Mouse (Mus musculus) Muller cell, postnatal 12 days (primary cell): ENCODE data around the gene Kctd21.

Experiments used
- DNase-seq: peaks from one replicate; pipeline ENCODE4 v3.0.0-alpha.2; 2015; ENCODE audit errors: inconsistent ontology term

The Kctd21 gene

DNA sequence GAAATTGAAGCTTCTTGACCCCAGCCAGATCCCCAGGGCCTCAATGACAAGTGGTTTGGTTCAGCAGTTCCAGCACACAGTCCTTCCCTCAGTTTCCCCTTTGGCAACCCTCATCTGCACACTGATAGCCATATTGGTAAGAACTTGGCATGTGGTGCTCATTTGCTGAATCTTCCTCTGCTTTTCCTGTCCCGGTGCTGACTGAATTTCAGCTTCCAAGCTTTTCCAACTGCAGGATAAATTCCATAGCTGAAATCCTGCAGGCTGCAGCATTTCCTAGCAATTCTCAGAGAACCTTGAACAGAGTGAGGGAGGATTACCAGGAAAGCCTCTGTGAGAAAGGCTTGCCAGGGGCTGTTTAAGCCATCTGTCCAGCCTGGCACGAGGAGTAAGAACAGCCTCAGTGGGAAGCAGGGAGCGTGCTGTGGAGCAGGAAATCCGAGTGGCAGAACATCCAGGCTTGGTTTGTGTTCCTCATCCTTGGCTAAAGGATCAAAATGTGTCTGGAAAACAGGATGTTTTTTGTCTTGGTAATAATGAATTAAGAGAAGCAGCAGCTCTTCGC is 54.8 kb downstream of the Kctd21 start:
- DNase-seq: no peak

DNA sequence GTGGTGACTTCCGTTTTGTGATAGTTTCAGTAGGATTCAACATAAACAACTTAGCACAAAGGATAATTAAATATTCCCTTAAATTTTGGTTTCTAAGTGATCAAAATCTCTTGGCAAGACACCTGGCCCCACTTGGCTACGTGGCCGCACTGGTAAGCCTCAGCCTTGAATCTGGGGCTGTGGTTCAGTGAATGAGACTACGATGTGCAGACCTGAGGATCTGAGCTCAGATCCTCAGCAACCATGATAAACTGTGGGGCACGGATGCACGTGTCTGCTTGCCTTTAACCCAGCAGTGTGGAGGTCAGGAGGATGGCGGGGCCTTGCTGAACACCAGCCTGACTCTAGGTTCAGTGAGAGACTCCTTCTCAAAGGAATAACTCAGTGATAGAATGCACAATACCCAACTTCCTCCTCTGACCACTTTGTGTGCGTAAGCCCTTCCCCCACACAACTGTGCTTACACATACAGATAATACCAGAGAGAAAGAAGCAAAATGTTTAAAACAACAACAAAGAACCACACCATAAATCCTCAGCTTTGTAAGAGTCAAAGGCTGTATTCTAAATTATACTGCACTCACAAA is 55.5 kb downstream of the Kctd21 start:
- DNase-seq: no peak

DNA sequence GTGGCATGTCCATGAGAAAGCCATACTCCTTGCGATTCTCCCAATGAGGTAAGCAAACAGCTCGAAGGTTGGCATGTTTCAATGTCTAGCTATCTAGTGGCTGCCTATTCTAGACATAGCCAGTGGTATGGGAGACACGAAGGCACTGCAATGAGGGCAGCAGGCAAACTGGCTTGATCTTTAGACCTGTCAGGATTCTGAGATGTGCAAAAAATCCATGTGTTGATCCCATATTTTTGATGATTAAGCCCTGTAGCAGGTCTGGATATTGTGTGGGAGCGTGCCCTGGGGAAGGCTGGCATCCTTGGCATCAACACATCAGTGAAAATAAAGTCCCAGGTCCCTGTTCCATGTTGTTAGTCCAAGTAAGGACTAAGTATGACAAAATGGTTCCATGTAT is 56.4 kb downstream of the Kctd21 start:
- DNase-seq: no peak

DNA sequence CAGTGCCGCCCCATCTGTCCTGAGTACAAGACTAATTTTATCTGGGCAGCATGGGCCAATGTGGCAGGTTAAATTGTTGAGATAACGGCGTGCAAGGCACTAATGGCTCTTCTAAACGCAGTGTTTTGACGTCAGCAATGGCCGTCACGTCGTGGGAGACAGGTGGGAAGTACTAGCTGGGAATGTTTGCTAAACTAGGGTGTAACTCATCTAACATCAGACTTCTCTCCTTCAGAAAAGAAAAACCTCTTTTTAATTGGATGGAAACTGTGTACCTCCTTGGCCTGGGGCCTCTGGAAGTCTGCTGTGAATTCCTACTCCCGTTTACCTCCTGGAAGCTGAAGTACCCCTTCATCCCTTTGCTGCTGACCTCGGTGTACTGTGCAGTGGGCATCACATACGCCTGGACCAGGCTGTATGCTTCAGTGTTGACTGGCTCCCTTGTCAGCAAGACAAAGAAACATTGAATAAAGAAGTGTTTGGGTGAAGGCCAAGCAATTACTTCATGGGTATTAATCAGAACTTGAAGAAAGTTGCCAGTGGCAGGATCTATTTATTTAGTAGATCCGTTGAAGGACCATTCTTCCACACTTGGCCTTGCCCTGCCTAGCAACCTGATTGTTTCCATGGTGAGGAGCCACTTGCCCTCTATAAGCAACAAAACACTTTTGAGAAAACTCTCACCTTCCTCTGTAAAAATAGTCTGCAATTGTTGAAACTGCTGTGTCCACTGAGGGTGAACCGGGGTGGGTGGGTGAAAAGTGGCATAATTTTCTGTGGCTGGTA is 59.4 kb downstream of the Kctd21 start:
- peak; percentile 36 for DNase-seq

DNA sequence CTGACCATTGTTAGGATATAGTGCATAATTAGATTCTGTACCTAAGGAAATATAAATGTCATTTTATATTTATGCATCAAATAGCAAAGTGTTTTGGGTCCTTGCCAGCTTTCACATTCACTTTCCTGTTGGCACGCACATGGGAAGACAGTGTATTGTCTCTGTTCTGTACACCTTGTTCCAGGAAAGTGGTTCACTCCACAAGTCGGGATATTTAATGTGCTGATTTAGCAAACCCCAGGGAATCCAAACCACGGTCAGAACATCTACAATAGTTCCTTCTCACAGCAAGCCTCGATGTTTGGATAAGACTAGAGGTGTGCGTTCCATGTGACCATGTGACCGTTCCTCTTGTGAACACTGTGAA is 59.9 kb downstream of the Kctd21 start:
- no peak for DNase-seq

DNA sequence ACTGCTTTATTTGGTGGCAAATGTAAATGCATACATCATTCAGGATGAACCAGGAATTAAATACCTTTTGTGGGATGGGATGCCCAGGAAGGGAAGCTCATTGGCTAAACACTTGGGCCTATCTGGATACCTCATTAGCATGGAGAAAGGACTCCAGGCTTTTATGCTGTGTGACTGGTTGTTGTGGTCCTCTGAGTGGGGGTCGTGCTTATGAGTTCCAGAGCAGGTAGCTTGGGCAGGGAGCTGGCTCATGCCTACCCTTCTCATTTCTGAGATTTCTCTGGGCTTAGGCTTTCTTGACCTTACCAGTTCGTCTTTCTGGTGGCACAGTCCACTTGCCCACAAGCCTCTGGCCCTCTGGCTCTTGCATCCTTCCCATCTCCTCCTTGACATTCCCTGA is 62.2 kb downstream of the Kctd21 start:
- no peak for DNase-seq

DNA sequence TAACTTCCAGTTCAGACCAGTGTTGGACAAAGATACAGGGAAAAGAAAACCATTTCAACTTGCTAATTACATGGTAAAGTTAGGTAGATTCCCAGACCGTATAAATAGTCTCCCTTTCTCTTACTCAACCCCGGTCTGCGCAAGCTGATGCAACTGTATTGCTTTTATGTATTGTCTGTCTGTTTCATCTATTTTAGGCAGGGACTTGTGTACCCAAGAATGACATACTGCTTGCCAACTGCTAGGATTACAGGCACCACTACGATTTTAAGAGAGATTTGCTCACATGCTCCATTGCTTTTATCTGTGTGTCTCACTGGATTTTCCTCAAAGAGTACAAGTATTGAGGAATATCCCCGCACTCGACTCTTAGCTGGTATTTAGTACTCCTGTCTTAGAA is 66.8 kb downstream of the Kctd21 start:
- DNase-seq: no peak
